Mouse (Mus musculus) C2C12 (cell line): Measurements from ENCODE around the gene Cdkl3. TPM values are rescaled to one million over a fixed set of nuclear protein-coding genes. Genes with fewer than 3 reads are reported as not detected.

Experiments
- H3K27me3 ChIP-seq: one replicate; pipeline ENCODE4 v1.6.1; 2011; ENCODE audit not compliant: control insufficient read depth, insufficient read depth, insufficient read length
- H3K36me3 ChIP-seq: one replicate; pipeline ENCODE4 v1.6.1; 2011; ENCODE audit not compliant: control insufficient read depth, insufficient read depth
- H3K4me3 ChIP-seq: one replicate; pipeline ENCODE4 v1.5.1; 2011; ENCODE audit warnings: mild to moderate bottlenecking, control low read depth; ENCODE audit not compliant: poor library complexity, insufficient read depth, severe bottlenecking
- H3K79me2 ChIP-seq: one replicate; pipeline ENCODE4 v1.6.1; 2011; ENCODE audit not compliant: control insufficient read depth, insufficient read depth
- H3K79me3 ChIP-seq: one replicate; pipeline ENCODE4 v1.6.1; 2011; ENCODE audit warnings: low read depth, control low read depth
- H3ac ChIP-seq: one replicate; pipeline ENCODE3; 2011; ENCODE audit warnings: low read depth; ENCODE audit not compliant: control insufficient read depth, insufficient read length
- CEBPB ChIP-seq: IDR thresholded peaks from one replicate; pipeline ENCODE4 v1.6.1; 2011; ENCODE audit warnings: low read depth, mild to moderate bottlenecking, control low read depth, moderate library complexity
- CTCF ChIP-seq: IDR thresholded peaks from one replicate; pipeline ENCODE4 v1.5.1; 2011; ENCODE audit not compliant: control insufficient read depth, insufficient read depth, insufficient read length
- FOSL1 ChIP-seq: IDR thresholded peaks from one replicate; pipeline ENCODE4 v1.8.0; 2011; ENCODE audit warnings: mild to moderate bottlenecking, low read length; ENCODE audit not compliant: poor library complexity, insufficient read depth, severe bottlenecking
- MAX ChIP-seq: IDR thresholded peaks from one replicate; pipeline ENCODE4 v1.6.1; 2011; ENCODE audit warnings: mild to moderate bottlenecking, control low read depth
- MYOD1 ChIP-seq: IDR thresholded peaks from one replicate; pipeline ENCODE4 v1.6.1; 2011; ENCODE audit warnings: low read depth; ENCODE audit not compliant: control insufficient read depth, insufficient read length
- MYOG ChIP-seq: IDR thresholded peaks from one replicate; pipeline ENCODE4 v1.6.1; 2011; ENCODE audit not compliant: control insufficient read depth, insufficient read length; ENCODE audit errors: extremely low read depth
- USF1 ChIP-seq: IDR thresholded peaks from one replicate; pipeline ENCODE4 v1.6.1; 2011; ENCODE audit warnings: low read depth, mild to moderate bottlenecking, control low read depth, moderate library complexity
- polyA plus RNA-seq: library from polyadenylated mRNA; unstranded; fragments of >200 nt; fragmentation: generic; extraction: Trizol; gene quantifications from one replicate; pipeline ENCODE4 v1.2.1, GENCODE M21; 2012; ENCODE audit warnings: missing spikeins

Gene Cdkl3
- polyA plus RNA-seq, 1 experiment: 1.7 TPM

DNA sequence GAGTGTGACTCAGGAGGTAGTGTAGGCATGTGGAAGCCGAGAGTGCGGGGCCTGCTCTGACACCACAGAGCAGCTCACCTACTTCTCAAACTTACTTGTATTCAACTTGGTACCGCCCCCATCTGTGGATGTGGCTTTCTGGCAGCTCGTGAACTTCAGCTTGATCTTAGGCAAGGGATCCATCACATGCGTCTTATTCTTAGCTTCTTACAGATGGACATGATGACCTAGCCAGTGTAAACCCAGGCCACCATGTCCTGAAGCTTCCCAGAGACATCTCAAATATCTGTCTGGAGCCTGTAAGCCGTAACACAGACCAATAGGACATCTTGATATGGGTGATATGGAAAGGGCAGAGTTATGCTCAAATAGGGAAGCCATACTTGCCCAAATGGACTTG is 32.4 kb upstream of the Cdkl3 start:
- no peak for TF ChIP-seq MAX
- no peak for TF ChIP-seq CEBPB
- TF ChIP-seq MYOD1: no peak
- no peak for TF ChIP-seq USF1
- TF ChIP-seq FOSL1: no peak
- TF ChIP-seq CTCF: no peak
- TF ChIP-seq MYOG: no peak
- Histone ChIP-seq H3K4me3 (no peak overlapping the region), H3K79me2 (peaks cover 32% of the 10 kb centered on the region), H3K27me3 (no peaks in the 10 kb centered on the region), H3ac (no peak overlapping the region), H3K36me3 (peaks cover 64% of the 10 kb centered on the region), H3K79me3 (peaks cover 14% of the 10 kb centered on the region)

DNA sequence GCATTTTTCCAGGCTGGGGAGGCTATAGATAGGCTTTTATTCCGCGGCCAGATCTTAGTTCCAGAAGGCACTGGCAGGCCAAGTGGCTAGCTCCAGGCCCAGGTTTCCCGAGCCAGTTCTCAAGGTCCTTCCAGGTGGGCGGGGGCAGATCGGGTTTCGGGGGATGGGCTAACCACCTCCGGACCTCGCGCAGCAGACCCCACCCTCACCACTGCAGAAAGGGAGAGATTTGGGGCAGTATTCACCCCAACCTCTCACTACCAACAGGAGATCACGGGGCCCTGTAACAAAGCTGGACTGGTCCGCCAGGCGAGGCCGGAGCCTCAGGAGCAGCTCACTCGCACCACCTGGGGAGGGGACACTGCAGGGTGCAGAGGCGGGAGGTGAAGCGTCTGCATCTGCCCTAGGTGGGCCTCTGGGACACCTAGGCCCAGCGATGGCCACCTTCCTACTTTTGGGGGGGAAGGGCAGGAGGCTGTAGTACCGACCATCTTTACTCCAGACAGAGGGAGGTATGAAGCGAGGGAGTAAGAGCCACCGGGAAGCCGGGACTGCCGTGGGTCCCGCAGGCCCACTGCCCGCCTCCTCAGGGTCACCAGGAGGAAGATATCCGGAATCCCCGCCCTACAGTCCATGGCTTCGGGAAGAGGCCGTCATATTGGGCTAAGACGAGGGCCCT is 4.3 kb upstream of the Cdkl3 start:
- Histone ChIP-seq H3K36me3 (peaks cover 34% of the 10 kb centered on the region), H3K79me3 (peaks cover 39% of the 10 kb centered on the region), H3K4me3 (peak overlapping the region; percentile 98), H3K27me3 (no peaks in the 10 kb centered on the region), H3ac (peak overlapping the region; percentile 81), H3K79me2 (peaks cover 62% of the 10 kb centered on the region)
- no peak for TF ChIP-seq MYOD1
- no peak for TF ChIP-seq MYOG
- TF ChIP-seq CTCF: no peak
- TF ChIP-seq USF1: no peak
- no peak for TF ChIP-seq CEBPB
- no peak for TF ChIP-seq MAX
- no peak for TF ChIP-seq FOSL1

DNA sequence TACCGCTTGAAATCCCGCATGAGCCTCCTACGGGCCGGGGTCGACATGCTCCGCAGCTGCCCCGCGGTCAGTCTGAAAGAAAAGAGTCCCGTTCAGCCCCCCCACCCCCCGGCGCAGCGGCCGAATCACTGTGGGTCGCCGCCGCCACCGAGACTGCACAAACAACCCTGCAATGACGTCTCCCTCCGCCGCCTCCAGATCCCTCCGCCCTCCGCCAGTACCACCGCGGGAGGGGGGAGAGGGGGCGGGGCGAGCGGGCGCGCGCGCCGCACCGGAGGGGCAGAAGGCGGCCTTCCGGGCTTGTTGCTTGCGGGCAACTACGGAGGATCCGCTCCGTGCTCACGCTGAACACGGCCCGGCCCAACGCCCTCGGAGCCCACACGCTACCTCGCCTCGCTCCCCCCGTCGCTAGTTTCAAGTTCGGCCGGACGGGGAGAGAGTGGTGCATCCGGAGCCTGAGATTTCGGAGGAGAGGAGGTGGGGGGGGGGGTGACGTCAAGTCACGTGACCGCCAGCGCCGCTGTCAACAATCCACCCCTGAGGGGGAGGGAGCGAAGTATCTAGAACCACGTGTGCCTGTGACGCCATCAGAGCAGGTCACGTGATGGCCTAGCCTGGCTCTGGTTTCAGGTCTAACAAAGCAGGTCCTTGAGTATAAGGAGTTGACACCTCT is 3.6 kb upstream of the Cdkl3 start, which contains the start of gene Ube2b:
TSS of gene Ube2b (minus strand) at position 473 of the 673 bp plus-strand sequence.
- H3K4me3 ChIP-seq: peak within 1 kb of the TSS; percentile 98

DNA sequence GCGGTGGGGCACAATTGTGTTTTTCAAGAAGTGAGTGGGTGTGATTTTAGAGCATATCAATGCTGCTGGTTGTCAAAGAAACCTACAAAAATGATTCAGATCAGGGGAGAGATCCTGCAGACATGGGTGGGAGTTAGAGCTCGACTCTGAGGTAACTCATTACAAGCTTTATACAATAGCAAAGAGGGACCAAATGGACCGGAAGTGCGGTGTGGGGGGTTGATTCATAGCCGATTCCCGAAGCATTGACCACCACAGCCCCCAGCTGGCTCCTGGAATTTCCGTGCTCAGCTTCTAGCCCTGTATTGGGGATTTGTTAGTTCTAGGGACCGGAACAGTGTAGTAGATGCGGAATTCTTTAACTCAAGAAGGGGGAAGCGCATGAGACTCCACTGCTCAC is 2.7 kb upstream of the Cdkl3 start:
- Histone ChIP-seq H3K79me2 (peaks cover 54% of the 10 kb centered on the region), H3K27me3 (no peaks in the 10 kb centered on the region), H3K79me3 (peaks cover 35% of the 10 kb centered on the region), H3K36me3 (peaks cover 18% of the 10 kb centered on the region), H3K4me3 (no peak overlapping the region), H3ac (no peak overlapping the region)
- TF ChIP-seq USF1: no peak
- TF ChIP-seq CTCF: no peak
- TF ChIP-seq MYOD1: no peak
- no peak for TF ChIP-seq MAX
- TF ChIP-seq MYOG: no peak
- no peak for TF ChIP-seq CEBPB
- no peak for TF ChIP-seq FOSL1

More for the DNA sequence above, 3.6 kb upstream of the Cdkl3 start, which contains the start of gene Ube2b:
- H3K36me3 ChIP-seq: peaks cover 27% of the 10 kb centered on the region
- H3K27me3 ChIP-seq: no peaks in the 10 kb centered on the region
- peaks cover 39% of the 10 kb centered on the region for H3K79me3 ChIP-seq
- peak within 1 kb of the TSS; percentile 98 for H3ac ChIP-seq
- TF ChIP-seq USF1 (peak; percentile 100), CTCF (no peak), MYOD1 (no peak), CEBPB (no peak), FOSL1 (no peak), MAX (peak; percentile 96), MYOG (no peak)
- H3K79me2 ChIP-seq: peaks cover 63% of the 10 kb centered on the region

DNA sequence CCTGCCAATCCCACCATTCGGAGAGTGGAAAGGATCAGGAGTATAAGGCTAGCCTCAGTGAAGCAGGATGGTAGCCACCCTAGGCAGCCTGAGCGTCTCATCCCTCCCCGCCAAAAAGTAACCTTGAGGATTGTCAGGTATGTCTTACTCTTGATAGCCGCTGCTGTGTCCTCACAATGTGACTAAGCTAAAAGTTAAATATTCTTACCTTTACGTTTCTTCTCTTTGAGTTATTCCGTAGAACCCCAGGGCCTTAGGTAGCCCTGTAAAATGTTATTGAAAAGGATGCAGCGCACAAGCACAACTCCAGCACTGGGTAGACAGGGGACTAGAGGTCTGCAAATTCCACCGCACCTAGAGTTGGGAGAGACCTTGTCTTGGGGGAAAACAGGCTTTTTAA is 2.2 kb upstream of the Cdkl3 start:
- TF ChIP-seq MYOD1: no peak
- no peak overlapping the region for H3K4me3 ChIP-seq
- H3K79me3 ChIP-seq: peaks cover 31% of the 10 kb centered on the region

More for the DNA sequence above, 2.2 kb upstream of the Cdkl3 start:
- H3ac ChIP-seq: no peak overlapping the region
- H3K36me3 ChIP-seq: peaks cover 13% of the 10 kb centered on the region
- H3K79me2 ChIP-seq: peaks cover 48% of the 10 kb centered on the region
- H3K27me3 ChIP-seq: no peaks in the 10 kb centered on the region
